Mouse (Mus musculus): ENCODE data around the gene Fgfr2.
"Not testable (repeated sequence)": the region's sequence is repeated elsewhere in the genome, so short reads cannot be mapped to it uniquely, and the experiment has no call there.

Gene Fgfr2

DNA sequence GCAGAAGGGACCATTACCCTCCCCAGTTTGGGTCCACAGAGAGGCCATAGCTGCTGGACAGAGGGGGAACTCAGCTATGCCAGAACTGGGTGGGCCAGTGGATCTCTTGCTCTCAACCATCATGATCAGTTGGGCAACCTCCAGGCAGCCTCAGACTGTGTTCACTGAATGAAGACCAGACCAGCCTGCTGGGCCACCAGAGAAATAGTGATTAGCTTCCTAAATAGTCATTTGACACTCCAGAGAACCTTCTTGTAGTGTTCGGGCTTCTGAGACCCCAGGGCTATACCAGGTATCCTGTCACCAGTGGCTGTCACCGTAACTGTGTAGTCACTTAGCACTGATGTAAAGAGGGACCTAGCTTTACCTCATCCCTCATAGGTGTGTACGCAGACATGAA, 440.8 kb downstream of the Fgfr2 start:
- no peak for DNase-seq

DNA sequence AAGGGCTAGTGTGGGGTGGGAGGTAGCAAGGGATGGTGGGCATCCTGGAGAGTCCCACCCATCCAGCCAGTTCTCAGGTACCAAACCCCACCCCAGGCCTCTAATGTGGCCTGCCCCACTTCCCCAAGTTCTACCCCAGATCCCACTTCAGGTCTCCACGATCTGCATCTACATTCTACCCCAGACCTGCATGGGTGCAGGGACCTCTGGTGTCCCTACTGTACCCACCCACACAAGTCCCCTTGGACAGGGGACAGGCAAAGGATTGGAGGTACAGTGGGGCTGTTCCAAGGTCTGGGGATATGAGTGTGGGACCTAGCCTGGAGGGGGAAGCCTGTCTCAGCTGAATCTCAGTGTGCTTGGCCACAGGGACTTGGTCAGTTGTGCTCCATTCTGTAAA, 441.3 kb downstream of the Fgfr2 start:
- no peak for DNase-seq

DNA sequence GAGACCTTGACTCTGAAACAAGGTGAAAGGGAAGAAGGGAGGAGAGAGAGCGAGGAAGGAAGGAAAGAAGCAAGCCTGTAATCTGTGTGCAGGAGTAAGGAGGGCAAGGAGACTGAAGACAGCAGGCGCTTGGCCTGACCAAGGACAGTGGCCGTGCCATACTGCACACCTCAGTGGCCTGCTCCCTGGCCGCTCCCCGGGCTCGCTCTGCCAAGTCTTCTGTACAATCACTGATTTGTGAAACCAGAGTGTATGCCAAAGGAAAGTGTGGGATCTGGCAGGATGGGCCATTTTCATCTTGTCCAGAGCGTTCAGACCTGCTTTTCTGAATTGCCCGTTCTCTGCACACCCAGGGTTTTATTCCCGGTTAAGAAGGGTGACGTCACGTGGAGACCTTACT, 441.9 kb downstream of the Fgfr2 start:
- DNase-seq, result no peak

DNA sequence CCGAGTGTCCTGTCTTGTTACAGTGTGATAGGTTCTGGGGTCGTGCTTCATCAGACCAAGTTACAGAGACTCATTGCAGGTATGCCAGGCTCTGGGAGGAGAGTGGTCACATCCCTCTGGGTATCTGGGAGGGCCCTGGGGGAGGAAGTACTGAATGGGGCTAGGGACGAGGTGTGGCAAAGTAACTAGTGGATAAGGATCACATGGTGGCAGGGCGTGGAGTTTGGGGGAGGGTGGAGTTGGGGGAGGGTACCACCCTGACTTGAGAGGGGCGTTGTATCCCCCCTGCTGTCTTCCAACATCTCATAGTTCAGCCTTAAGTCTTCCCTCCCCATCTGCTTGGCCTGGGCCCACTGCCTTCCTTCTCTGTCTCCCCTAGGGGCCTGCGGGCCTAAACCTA, 443.6 kb downstream of the Fgfr2 start:
- no peak for DNase-seq

DNA sequence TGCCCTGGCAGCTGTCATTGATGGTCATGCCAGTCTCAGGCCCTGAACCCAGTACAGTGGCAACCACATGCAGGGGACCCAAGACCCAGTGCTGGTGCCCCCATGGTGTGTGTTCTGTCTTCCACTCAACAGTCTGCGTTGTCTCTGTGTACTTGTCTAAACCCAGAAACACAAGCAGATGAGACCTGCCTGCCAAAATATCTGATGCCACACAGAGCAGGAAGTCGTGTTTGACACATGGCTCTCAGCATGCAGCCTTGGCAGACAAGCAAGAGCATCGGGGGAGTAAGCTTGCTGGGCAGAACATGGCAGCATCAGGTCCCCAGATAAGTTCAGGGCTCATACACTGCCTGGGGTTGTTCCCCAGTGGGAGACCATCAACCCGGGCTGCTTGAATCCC, 444.0 kb downstream of the Fgfr2 start:
- no peak for DNase-seq

DNA sequence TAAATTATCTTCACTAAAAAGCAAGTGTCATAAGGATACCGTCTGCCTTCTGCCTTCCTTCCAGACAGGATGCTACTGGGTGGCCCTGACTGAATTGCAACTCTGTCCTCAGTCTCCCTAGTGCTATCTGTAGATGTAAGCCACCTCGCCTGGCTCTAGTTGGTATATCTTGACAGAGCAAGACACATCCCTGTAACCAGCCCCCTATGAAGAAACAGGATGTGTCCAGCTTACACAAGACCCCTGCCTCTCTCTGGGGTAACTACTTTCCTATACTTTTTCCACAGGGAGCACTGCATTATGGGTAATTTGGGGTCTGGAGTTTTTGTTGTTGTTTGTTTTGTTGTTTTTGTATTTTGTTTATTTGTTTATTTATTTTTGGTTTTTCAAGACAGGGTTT, 447.2 kb downstream of the Fgfr2 start:
- DNase-seq, result no peak

DNA sequence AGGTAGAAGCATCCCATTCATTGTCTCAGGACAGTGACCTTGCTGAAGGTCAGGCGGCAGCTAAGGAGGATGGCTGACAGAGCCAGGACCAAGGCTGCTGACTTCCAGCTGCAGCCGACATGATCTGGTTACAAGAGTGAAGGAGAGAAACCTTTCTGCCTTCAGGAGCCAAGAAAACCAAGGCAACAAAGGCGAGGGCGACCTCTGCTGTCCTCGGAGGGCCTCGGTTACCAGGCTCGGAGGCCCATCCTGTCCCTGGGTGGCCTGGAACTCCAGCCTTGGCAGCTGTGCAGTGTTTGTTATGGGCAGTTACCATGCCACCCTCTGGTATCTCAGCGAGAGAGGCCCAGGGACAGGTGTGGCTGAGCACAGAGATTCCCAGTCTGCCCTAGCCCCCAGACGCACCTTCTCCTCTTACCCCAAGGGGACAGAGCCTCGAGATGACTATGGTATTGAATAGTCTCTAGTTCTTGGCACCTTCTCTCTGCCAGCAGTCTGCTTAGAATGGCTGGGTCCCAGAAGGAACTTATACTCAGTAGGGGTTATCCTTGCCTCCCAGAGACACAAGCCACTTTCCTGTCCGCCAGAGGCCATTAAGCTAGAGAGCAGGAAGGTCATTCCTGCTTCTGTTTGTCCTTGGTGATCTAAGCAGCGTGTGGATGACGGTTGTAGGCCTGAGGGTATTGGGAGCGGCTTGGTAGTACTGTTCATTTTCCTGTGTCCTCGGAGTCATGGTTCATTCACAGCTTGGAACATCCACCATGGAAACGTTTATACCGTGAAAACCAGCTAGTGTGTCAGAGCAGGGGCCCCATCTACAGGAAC, 449.0 kb downstream of the Fgfr2 start:
- DNase-seq, result peak; percentile 82

DNA sequence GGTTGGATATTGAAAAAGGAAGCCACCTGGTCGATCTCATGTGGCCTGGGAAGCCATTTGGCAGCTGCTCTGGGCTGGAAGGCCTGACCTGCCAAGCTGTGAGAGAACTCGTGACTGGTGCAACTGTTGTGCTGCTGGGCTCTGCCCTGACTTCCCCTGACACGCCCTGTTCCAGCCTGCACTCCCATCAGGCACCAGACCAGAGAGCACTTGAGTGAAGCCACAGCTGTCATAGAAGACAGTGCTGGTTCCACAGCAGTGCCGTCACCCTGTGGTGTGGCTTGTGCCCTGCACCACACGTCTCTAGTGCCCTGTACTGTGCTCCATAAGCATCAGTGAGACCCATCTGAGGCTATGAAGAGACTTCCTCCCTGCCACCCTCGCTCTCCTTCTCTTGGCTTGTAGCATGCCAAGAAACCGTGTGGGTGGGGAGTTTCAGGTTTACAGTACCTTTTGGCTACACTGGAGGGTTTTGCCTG, 450.6 kb downstream of the Fgfr2 start:
- peak; percentile 68 for DNase-seq

DNA sequence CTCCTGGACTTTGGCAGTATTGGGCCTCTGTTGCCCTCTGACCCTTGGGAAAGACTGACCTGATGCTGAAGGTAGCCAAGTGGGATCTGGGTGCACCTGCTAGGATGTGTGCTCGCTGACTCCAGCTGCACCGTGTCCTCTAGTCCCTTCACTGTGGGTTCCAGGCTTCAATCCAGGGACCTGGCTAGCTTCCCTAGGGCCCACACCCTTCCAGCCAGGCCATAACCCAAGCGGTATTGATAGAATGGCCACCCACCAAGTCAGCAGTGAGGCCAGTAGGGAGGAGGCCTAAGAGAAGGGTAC, 452.3 kb downstream of the Fgfr2 start:
- peak; percentile 76 for DNase-seq

DNA sequence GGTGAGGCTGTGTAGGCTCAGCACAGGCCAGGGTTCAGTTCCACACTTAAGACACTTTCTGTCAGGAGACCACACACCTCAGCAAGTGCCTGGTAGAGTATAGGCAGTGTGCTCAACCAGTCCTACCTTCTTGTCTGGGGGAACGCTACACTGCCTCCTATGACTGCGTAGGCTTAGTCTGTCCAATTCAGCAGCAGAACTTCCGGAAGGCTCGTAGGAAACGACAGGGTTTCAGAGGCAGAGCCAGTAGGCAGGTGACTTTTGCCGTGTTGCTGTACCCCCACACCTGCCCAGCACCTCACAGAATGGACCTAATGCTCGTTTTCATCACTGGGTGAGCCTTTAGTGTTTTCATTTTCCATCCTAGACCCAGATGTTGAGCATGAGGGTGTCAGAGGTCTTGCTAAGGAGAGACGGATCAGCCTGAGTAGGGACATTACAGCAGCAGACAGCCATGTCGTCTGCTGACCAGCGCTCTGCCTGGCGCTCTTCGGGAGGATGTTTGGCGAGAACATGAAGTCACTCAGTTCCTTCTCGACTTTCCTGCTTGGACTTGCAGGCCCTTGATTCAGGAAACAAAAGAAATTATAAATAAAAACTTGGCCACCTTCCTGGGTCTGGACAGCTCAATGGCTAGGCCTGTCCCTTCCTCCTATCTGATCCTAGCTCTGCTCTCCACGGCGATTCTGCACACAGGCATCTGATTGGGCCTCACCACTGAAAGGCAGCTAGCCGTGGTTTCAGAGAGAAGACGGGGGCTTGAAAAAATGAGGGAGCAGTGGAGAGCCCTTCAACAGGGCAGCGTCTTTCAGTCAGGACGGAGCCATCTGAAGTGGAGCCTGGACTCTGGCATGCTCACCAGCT, 452.9 kb downstream of the Fgfr2 start:
- DNase-seq, result peak; percentile 47

DNA sequence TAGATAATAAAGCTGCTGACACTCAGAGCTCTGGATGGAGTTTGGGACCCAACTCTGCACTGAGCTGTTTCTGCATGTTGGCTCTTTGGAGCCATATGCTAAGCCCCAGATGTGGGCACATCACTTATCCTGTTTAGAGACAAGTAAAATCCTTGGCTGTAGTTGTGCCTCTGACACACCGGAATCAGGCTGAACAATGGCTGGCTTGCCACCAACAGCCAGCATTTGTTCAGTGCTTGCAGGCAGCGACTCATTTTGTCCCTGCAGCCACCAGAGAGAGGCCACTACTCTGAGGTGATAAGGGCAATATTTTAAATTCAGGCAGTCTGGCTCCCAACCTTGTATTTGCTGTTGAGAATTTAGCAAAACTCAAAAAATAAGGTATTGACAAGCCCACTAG, 454.5 kb downstream of the Fgfr2 start:
- DNase-seq, result peak; percentile 73

DNA sequence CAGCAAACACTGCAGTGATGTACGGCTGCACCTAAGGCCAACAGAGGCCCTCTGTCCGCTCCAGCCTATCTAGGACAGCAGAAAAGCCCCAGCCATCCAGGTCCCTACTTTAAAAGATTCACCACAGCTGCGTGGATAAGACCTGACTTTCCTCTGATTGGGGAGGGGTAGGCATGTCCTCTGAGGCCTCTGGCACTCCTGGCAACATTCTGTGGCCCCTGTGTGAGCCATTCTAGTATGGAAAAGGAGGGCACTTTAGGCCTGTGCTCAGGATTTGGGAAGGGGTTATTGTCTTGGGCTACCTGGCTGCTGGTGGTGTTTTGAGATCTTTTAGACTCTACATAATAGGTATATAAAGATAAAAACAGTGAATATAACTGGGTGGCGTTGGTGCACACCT, 456.6 kb downstream of the Fgfr2 start:
- no peak for DNase-seq

DNA sequence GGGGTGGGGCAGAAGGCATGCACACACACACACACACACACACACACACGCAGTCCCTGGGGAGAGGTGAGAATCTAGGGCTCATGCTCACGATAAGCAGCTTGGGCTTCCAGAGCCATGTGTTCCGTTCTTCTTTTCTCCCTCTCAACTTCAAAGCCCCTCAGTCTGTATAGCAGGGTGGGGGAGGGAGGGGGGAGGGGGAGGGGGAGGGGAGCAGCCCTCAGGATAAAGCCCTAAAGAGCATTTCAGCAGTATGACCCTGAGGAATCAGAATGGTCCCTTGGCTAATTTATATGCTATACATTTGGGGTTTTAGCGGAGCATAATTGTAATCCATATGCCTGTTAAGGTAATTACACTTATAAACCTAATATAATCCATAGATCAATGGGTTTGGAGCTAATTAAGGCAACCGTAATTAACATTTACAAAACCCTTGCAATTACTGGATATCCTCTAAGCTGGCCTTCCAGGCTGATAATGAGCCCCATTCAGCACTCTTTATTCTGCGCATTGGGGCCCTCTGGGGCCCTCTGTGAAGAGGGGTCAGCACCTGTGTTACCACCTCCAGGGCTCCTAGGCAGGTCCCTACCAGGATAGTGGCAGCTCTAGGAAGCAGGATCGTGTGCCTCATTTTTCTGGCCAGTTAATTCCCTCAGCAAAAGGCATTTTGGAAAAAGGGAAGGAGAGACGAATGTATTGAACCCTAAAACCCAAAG, 457.3 kb downstream of the Fgfr2 start:
- DNase-seq, result no peak

DNA sequence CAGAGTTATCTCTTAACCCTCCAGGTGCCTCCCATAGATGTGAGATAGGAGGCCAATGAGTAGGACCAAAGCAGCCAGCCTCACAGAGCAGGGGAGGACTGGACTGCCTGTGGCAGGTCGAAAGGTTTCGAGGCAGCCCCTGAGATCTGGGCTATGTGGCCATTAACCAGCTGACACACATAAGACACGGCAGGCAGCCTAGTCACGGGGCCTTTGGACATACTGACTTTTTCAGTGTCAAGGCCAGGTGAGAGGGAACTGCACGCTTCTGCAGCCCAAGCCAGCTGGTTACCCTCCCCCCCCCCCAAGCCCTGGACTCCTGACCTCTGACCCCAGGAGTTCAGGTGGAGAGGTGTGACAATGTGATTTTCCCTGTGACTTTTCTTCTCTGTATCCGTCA, 458.3 kb downstream of the Fgfr2 start:
- no peak for DNase-seq

DNA sequence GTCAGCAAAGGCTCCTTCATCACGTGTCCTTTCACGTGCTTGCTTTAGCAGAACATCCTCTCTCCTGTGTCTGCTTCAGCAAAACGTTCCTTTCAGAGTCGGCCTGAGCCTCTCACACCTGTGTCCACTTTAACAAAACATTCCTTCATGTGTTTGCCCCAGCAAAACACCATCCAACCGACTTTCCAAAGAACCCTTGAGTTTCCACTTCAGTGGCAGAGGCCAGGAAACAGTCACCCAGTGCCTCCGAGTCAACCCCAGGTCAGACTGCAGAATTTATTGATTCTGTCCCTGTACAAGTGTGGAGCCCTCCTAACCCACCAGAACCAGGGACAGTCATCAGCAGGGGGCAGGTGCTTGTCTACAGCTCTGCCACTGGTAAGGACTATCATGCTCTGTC, 460.3 kb downstream of the Fgfr2 start:
- not testable (repeated sequence) for DNase-seq

DNA sequence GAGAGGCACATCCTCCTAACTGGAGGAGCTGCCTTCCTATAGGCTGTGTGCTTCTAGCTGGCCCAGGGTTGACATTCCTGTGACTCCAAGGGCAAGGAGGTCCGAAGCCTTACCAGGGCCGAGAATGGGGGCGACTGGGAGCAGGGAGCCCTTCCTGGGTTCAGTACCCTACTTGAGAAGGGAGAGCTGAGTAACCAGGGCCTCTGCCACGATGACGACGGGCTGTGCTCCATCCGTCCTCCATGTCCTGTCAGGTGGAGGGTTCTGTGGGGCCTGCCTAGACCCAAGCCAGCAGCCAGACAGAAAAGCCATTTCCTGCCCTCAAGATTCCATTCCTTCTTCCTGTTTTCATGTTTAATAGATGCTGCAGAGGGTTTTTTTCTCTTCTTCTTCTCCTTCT, 463.5 kb downstream of the Fgfr2 start:
- no peak for DNase-seq

DNA sequence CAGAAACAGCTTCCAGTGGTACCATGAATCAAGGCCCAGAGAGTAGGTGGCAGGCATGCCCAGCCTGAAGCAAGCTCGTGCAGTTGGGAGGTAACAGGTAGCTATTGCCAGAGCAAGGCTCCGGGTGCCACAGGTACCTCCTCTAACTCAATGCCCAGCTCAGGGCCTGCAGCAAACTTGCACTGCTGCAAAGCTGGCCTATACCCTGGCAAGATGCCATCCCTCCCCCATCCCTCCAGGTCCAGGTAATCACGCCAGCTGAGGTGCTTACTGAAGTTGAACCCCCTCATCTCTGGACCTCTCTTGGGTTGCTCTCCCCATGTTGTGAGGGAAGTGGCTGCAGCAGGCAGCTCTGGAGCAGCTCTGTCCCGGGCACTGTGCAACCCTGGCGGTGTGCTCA, 464.5 kb downstream of the Fgfr2 start:
- no peak for DNase-seq

DNA sequence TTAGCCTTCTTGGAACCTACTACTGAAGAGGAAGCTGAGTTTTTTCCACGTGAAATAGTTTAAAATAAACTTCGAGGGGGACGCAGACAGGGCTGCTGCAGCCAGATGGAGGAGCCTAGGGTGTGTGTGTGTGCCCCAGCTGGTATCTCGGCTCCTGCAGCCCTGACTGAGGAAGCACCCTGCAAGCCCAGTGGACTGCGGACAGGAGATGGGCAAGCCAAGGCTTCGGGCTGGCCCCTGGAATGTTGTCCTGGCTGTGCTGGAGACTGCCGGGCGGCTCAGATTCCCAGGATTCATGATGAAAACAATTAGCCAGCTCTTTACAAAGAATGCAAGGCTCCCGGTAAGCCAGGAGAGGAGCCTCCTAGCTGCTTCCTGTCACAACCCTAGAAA, 465.1 kb downstream of the Fgfr2 start:
- no peak for DNase-seq

DNA sequence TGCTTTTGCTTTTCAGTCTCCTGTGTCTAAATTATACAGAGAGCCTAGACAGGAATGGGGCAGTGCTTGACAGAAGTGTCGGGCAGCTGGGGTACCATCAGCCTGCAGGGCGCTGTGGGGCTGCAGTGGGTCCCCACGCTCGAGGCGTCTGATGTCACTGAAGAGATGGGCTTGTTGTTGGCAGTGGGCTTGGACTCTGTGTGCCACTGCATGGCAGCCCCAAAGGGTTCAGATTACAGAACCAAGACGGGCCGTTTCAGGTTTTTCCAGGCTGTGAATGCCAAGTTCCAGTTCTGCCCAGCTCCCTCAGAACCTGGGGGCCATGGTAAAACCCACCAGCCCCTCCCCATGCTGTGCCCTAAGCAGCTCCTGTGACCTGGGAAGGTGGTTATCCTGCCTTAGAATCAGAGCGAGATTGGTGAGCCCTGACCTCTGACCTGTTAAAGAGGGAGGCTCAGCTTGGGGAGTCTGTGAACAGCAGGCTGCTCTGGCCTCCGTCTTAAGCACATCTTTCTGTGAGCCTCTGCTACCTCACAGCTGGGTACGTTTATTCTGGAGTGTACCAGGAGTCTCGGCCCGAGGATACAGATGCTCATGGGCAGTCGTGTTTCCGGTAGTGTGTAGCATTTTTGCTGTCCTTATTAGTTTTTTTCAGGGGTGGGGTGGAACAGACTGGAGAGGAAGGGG, 465.6 kb downstream of the Fgfr2 start:
- no peak for DNase-seq

DNA sequence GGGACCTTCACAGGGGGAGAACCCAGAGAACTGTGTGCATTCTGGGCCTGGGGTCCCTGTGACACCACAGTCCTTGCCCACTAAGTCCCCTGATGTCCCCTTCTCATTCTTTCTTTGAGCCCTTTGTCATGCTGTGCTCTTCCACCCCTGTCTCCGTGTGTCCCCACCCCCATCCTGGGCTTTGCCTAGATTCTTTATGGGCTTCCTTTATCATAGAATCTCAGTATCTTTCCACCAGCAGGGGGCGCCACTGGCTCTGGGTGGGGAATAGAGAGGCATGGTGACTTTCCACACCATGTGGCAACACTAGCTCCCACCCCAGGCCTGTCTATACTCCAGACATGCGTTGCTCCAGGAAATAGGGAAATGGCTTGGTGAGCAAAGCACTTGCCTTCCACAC, 466.6 kb downstream of the Fgfr2 start:
- peak; percentile 99 for DNase-seq

DNA sequence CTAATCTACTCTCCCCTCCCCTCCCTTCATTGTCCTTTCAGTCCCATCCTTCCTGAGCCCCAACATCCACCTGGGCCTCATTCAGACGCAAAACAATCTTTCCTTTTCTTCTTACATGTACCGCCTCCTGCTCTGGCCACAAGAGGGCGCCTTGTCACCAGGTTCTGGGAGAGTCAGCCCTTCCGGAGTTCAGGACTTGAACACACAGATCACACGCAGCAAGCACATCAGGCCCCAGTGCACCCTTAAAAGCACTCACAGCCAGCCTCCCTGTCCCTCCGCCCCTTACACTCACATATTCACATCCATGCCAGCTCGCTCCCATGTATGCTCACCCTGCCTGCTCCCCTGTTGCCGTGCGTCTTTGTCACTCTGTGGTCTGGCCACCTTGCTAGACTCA, 467.1 kb downstream of the Fgfr2 start:
- DNase-seq, result peak; percentile 96

DNA sequence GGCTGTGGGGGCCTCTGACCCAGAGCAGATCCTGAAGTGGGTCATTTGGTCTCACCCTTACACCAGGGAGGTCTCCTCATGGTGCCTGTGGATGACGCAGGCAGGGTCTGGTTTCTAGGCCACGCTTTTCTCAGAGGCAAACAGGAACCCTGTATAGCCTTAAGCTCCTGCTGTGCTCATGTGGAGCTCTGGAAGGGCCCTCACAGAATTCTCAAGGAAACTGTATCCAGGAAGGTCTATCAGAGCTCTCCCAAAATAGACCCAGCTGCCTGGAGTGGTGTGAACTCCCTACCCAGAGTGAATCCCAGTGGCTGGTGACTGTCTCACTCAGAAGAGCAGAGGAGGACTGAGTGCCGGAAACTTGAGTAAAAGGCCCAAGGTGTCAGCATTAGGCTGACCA, 468.7 kb downstream of the Fgfr2 start:
- no peak for DNase-seq

DNA sequence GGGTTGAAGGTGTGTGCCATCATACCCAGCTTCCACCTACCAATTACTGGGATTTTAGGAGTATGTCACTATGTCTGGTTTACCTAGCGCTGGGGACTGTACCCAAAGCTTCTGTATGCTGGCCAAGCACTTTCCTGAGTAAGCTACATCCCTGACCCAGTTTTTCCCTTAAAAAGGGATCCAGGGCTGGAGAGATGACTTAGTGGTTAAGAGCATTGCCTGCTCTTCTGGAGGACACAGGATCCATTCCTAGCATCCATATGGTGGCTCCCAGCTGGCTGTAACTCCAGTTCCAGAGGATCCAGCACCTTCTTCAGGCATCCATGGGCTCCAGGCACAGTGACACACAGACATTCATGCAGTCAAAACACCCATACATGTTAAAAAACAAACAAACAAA, 476.6 kb downstream of the Fgfr2 start:
- DNase-seq, result no peak
